Mouse (Mus musculus) layer of hippocampus, adult 8-10 months (tissue): ENCODE measurements around the gene Snorc. TPM values are rescaled to one million over a fixed set of nuclear protein-coding genes. Genes with fewer than 3 reads are reported as not detected.
"Not testable (repeated sequence)": the region's sequence is repeated elsewhere in the genome, so short reads cannot be mapped to it uniquely, and the experiment has no call there.

Source experiments
- DNase-seq, 2 experiments: peaks; one replicate each; pipeline ENCODE4 v3.0.0; 2022; ENCODE audit warnings: low spot score in 2 of 2
- total RNA-seq, 4 experiments: library from RNA; stranded (reverse); gene quantifications; 2 replicates each; pipeline ENCODE4 v1.2.4; 2022

Gene Snorc
- total RNA-seq, result not detected

- DNase-seq, result not testable (repeated sequence)
Measured at GRCm38 (mm10) chr1:87469971-87470370, at the start of gene Snorc. Snorc (plus strand) TSS chr1:87470271.

- no peak for DNase-seq
Measured at GRCm38 (mm10) chr1:87435125-87435524, 34.9 kb upstream of the Snorc start.

GRCm38 (mm10) chr1:87436583-87436982 is 33.5 kb upstream of the Snorc start:
- DNase-seq, result no peak

- DNase-seq, result peak in 1 of 2 experiments; percentile 69
Measured at GRCm38 (mm10) chr1:87447183-87448104, 22.6 kb upstream of the Snorc start.

GRCm38 (mm10) chr1:87449432-87449831 is 20.6 kb upstream of the Snorc start:
- no peak for DNase-seq

- no peak for DNase-seq
Measured at GRCm38 (mm10) chr1:87456425-87456824, 13.6 kb upstream of the Snorc start.

- DNase-seq, result no peak
Measured at GRCm38 (mm10) chr1:87458045-87458444, 12.0 kb upstream of the Snorc start.

- DNase-seq, result not testable (repeated sequence)
Measured at GRCm38 (mm10) chr1:87459856-87460255, 10.2 kb upstream of the Snorc start.

- DNase-seq, result no peak
Measured at GRCm38 (mm10) chr1:87467469-87467868, 2.6 kb upstream of the Snorc start.

- DNase-seq, result no peak
Measured at GRCm38 (mm10) chr1:87468321-87468720, 1.8 kb upstream of the Snorc start.

GRCm38 (mm10) chr1:87471914-87472313 is 1.8 kb downstream of the Snorc start:
- DNase-seq, result no peak

GRCm38 (mm10) chr1:87472576-87472975 is 2.5 kb downstream of the Snorc start:
- no peak for DNase-seq

- DNase-seq, result peak in 1 of 2 experiments; percentile 56
Measured at GRCm38 (mm10) chr1:87475076-87475895, 5.2 kb downstream of the Snorc start.

- DNase-seq, result no peak
Measured at GRCm38 (mm10) chr1:87482546-87482945, 12.5 kb downstream of the Snorc start.

GRCm38 (mm10) chr1:87486386-87486785 is 16.3 kb downstream of the Snorc start:
- DNase-seq, result peak; percentile 66 to 77

GRCm38 (mm10) chr1:87492285-87492684 is 22.2 kb downstream of the Snorc start:
- no peak for DNase-seq

- peak in 1 of 2 experiments; percentile 75 for DNase-seq
Measured at GRCm38 (mm10) chr1:87493542-87493941, 23.5 kb downstream of the Snorc start.

GRCm38 (mm10) chr1:87505524-87505923 is 35.5 kb downstream of the Snorc start:
- no peak for DNase-seq

GRCm38 (mm10) chr1:87507857-87508256 is 37.8 kb downstream of the Snorc start:
- DNase-seq, result no peak

GRCm38 (mm10) chr1:87508591-87509560 is 38.8 kb downstream of the Snorc start:
- no peak for DNase-seq
